Mouse (Mus musculus) cerebellum, adult 2 months (tissue): Measurements from ENCODE around the gene Clk3.

Experiments used
- CTCF ChIP-seq: fragments of 200-500 bp; IDR thresholded peaks from 2 replicates; pipeline ENCODE4 v1.5.1; 2011; ENCODE audit warnings: low read depth, mild to moderate bottlenecking, control low read depth, low read length, moderate library complexity, borderline replicate concordance; ENCODE audit not compliant: insufficient read depth
- POLR2A ChIP-seq: fragments of 200-500 bp; IDR thresholded peaks from 2 replicates; pipeline ENCODE4 v1.6.1; 2011; ENCODE audit warnings: low read length, control low read depth, borderline replicate concordance; ENCODE audit not compliant: insufficient read depth

- TF ChIP-seq CTCF (no peak), POLR2A (no peak)
Measured at GRCm38 (mm10) chr9:57724701-57725100, 41.0 kb downstream of the Clk3 start.
